Mouse (Mus musculus) embryonic facial prominence, embryonic 11.5 days (tissue): Measurements from ENCODE around the gene Angptl6. TPM values are rescaled to one million over a fixed set of nuclear protein-coding genes. Genes with fewer than 3 reads are reported as not detected.

Experiments
- ATAC-seq: fragments of 200-750 bp; cut with Nextera tagmentation; replicated peaks from 2 replicates; pipeline ENCODE4 v1.8.0; 2017; ENCODE audit warnings: low read depth; ENCODE audit not compliant: insufficient number of reproducible peaks, low FRiP score, low TSS enrichment
- DNase-seq: peaks from one replicate; pipeline ENCODE4 v3.0.0-alpha.2; 2015; ENCODE audit warnings: low spot score
- H3K27ac ChIP-seq: fragments of 300-500 bp; sonication (generic); replicated peaks from 2 replicates; pipeline ENCODE4 v1.5.1; 2014; ENCODE audit warnings: mild to moderate bottlenecking, low read depth, low read length, control low read depth
- H3K27me3 ChIP-seq: fragments of 300-500 bp; sonication (generic); 2 replicates; pipeline ENCODE4 v1.6.1; 2014; ENCODE audit warnings: mild to moderate bottlenecking, low read length, moderate library complexity, mixed read lengths; ENCODE audit not compliant: control insufficient read depth, insufficient read depth
- H3K36me3 ChIP-seq: fragments of 300-500 bp; sonication (generic); replicated peaks from 2 replicates; pipeline ENCODE4 v1.6.1; 2014; ENCODE audit warnings: low read depth, mild to moderate bottlenecking, low read length, moderate library complexity, mixed read lengths; ENCODE audit not compliant: control insufficient read depth, insufficient read depth
- H3K4me1 ChIP-seq: fragments of 300-500 bp; sonication (generic); 2 replicates; pipeline ENCODE4 v1.6.1; 2014; ENCODE audit warnings: low read length, mixed read lengths; ENCODE audit not compliant: control insufficient read depth, insufficient read depth
- H3K4me2 ChIP-seq: fragments of 300-500 bp; sonication (generic); 2 replicates; pipeline ENCODE4 v1.6.1; 2014; ENCODE audit warnings: low read depth, mild to moderate bottlenecking, control low read depth, low read length, moderate library complexity
- H3K4me3 ChIP-seq: fragments of 300-500 bp; sonication (generic); 2 replicates; pipeline ENCODE4 v1.5.1; 2014; ENCODE audit warnings: low read depth, low read length, control low read depth
- H3K9ac ChIP-seq: fragments of 300-500 bp; sonication (generic); replicated peaks from 2 replicates; pipeline ENCODE4 v1.6.1; 2014; ENCODE audit warnings: mild to moderate bottlenecking, control low read depth, low read length
- H3K9me3 ChIP-seq: fragments of 300-500 bp; sonication (generic); replicated peaks from 2 replicates; pipeline ENCODE4 v1.6.1; 2016; ENCODE audit warnings: mild to moderate bottlenecking, low read length, inconsistent platforms, mixed read lengths; ENCODE audit not compliant: control insufficient read depth
- WGBS: fragments of 180-500 bp; shearing (Covaris S2); extraction: QIAGEN DNeasy Blood & Tissue Kit; methylation state at CpG from one replicate; pipeline ENCODE4 v1.1.7; 2014; 5-methylcytosine and 5-hydroxymethylcytosine counted together
- microRNA-seq: library from miRNA; unstranded; fragments of <30 nt; microRNA quantifications from one replicate; pipeline ENCODE4, GENCODE M21; 2016; ENCODE audit warnings: borderline number of aligned reads
- polyA plus RNA-seq: library from polyadenylated mRNA; unstranded; fragments of >200 nt; fragmentation: Nextera tagmentation; extraction: Ambion mirVana; gene quantifications from 2 replicates; pipeline ENCODE4 v1.2.1, GENCODE M21; 2014

Gene Angptl6
- polyA plus RNA-seq, 1 experiment from 2014 or later: 3.2 TPM

DNA sequence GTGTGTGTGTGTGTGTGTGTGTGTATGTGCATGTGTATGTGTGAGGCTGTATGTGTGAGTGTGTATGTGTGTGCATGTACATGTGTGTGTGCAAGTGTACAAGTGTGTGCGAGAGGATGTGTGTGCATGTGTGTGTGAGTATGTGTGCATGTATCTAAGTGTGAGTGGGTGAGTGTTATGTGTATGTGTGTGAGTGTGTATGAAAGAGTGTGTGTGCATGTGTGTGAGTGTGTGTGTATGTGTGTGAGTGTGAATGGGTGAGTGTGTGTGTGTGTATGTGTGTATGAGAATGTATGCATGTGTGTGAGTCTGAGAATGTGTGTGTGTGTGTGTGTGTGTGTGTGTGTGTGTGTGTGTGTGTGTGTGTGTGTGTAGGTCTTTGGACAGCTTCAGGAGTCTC is 51.4 kb downstream of the Angptl6 start:
- ATAC-seq (no peak), DNase-seq (no peak)
- Histone ChIP-seq H3K4me1 (no peaks in the 10 kb centered on the region), H3K27ac (no peak overlapping the region), H3K9ac (no peak overlapping the region), H3K36me3 (no peaks in the 10 kb centered on the region), H3K9me3 (no peaks in the 10 kb centered on the region), H3K4me3 (no peak overlapping the region), H3K4me2 (no peak overlapping the region), H3K27me3 (no peaks in the 10 kb centered on the region; the same call in 1 of the 2 replicates)
- 86% methylated on average over 1 of the region's 1 CpGs for WGBS

DNA sequence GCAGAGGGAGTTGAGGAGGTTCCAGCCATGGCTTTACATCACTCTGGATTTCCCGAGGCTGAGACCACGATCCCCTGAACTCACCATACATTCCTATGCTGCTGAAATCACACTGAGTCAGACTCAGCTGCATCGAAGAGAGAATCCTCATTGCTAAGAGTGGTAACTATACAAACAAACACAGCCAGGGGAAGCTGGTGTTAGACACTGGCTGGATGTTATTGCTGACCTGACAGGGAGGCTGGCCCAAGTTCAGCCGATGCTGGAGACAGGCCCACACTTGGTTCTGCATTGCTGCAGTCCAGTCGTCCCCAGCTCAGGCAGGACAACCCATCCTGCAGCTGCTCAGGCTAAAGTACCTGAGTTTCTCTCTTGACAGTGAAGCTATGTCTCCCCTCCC is 53.7 kb downstream of the Angptl6 start:
- Histone ChIP-seq H3K4me1 (no peaks in the 10 kb centered on the region), H3K27me3 (no peaks in the 10 kb centered on the region; the same call in 1 of the 2 replicates), H3K36me3 (no peaks in the 10 kb centered on the region), H3K9me3 (no peaks in the 10 kb centered on the region), H3K4me3 (no peak overlapping the region), H3K4me2 (no peak overlapping the region), H3K27ac (no peak overlapping the region), H3K9ac (no peak overlapping the region)
- WGBS: 64% methylated on average over 5 of the region's 5 CpGs
- ATAC-seq (no peak), DNase-seq (no peak)

Small RNA genes lying within 50 kb of the gene (microRNA-seq; reads per million reads assigned to microRNA genes)
- gene Mir7081: not detected

Other genes starting within 250 kb of the Angptl6 start
- gene Ubl5, start 236.8 kb downstream of the Angptl6 start, polyA plus RNA-seq: 417 and 447 TPM in 2 replicates
- gene Fbxl12, start 235.0 kb downstream of the Angptl6 start, polyA plus RNA-seq: 8.5 and 11.5 TPM in 2 replicates
- gene Pin1, start 227.6 kb downstream of the Angptl6 start, polyA plus RNA-seq: 59.5 and 62.5 TPM in 2 replicates
- gene Olfm2, start 133.4 kb downstream of the Angptl6 start, polyA plus RNA-seq: 11.0 and 13.9 TPM in 2 replicates
- gene Col5a3, start 64.7 kb downstream of the Angptl6 start, polyA plus RNA-seq: 0.14 and 0.21 TPM in 2 replicates
- not detected in 2 replicates for gene Rdh8, start 61.2 kb downstream of the Angptl6 start, polyA plus RNA-seq
- gene A230050P20Rik, start 11.1 kb downstream of the Angptl6 start, polyA plus RNA-seq: 0.64 and 1.1 TPM in 2 replicates
- 64.3 and 65.0 TPM in 2 replicates for gene Ppan, start 8.4 kb upstream of the Angptl6 start, polyA plus RNA-seq
- gene Eif3g, start 18.9 kb upstream of the Angptl6 start, polyA plus RNA-seq: 352 TPM in 2 replicates
- 82.0 and 88.1 TPM in 2 replicates for gene Dnmt1, start 80.2 kb upstream of the Angptl6 start, polyA plus RNA-seq
- 37.5 and 43.6 TPM in 2 replicates for gene S1pr2, start 97.1 kb upstream of the Angptl6 start, polyA plus RNA-seq
- gene Mrpl4, start 123.0 kb upstream of the Angptl6 start, polyA plus RNA-seq: 139 and 147 TPM in 2 replicates
- gene Icam1, start 136.3 kb upstream of the Angptl6 start, polyA plus RNA-seq: 4.5 and 5.8 TPM in 2 replicates
- 5.6 and 6.1 TPM in 2 replicates for gene Icam4, start 149.6 kb upstream of the Angptl6 start, polyA plus RNA-seq
- gene Icam5, start 152.3 kb upstream of the Angptl6 start, polyA plus RNA-seq: not detected in 2 replicates
- 0.80 and 2.2 TPM in 2 replicates for gene Zglp1, start 187.4 kb upstream of the Angptl6 start, polyA plus RNA-seq
- 0.36 and 0.58 TPM in 2 replicates for gene Gm49373, start 193.4 kb upstream of the Angptl6 start, polyA plus RNA-seq
- gene Fdx1l, start 193.9 kb upstream of the Angptl6 start, polyA plus RNA-seq: 44.7 and 52.1 TPM in 2 replicates
- 2.0 and 2.3 TPM in 2 replicates for gene Gm38431, start 212.3 kb upstream of the Angptl6 start, polyA plus RNA-seq
- 63.1 and 70.3 TPM in 2 replicates for gene Raver1, start 212.3 kb upstream of the Angptl6 start, polyA plus RNA-seq